Mouse (Mus musculus): ENCODE data around the gene Glipr1. TPM values are rescaled to one million over a fixed set of nuclear protein-coding genes. Genes with fewer than 3 reads are reported as not detected.

Glipr1 gene
- polyA plus RNA-seq, 1 experiment from 2014 or later, result 4.3 TPM

- no peaks in the 10 kb centered on the region for H3K4me1 ChIP-seq
These were observed 4.8 kb downstream of the Glipr1 start for GRCm38 (mm10) chr10:111997671-111998070.

GRCm38 (mm10) chr10:111996911-111997347 lies 5.5 kb downstream of the Glipr1 start:
- Histone ChIP-seq H3K9ac (no peak overlapping the region), H3K9me3 (replicated peaks) (no peaks in the 10 kb centered on the region)
- 74% methylated on average over 8 of the region's 8 CpGs for WGBS

More at GRCm38 (mm10) chr10:111997671-111998070, 4.8 kb downstream of the Glipr1 start:
- Histone ChIP-seq H3K27ac (replicated peaks) (no peak overlapping the region), H3K9ac (no peak overlapping the region), H3K4me3 (replicated peaks) (no peak overlapping the region), H3K27me3 (no peaks in the 10 kb centered on the region), H3K36me3 (no peaks in the 10 kb centered on the region), H3K9me3 (replicated peaks) (no peaks in the 10 kb centered on the region), H3K4me2 (replicated peaks) (no peak overlapping the region)
- no peak for ATAC-seq (ENCODE audit: insufficient number of reproducible peaks, low FRiP score, low TSS enrichment, low read depth)

GRCm38 (mm10) chr10:111996549-111996904 lies 5.9 kb downstream of the Glipr1 start:
- Histone ChIP-seq H3K27me3 (no peaks in the 10 kb centered on the region), H3K9me3 (replicated peaks) (no peaks in the 10 kb centered on the region), H3K4me3 (replicated peaks) (no peak overlapping the region), H3K27ac (replicated peaks) (no peak overlapping the region), H3K36me3 (no peaks in the 10 kb centered on the region), H3K9ac (no peak overlapping the region), H3K4me1 (no peaks in the 10 kb centered on the region), H3K4me2 (replicated peaks) (no peak overlapping the region)
- no peak for ATAC-seq (ENCODE audit: insufficient number of reproducible peaks, low FRiP score, low TSS enrichment, low read depth)
- WGBS, result 77% methylated on average over 7 of the region's 7 CpGs

More at GRCm38 (mm10) chr10:111996911-111997347, 5.5 kb downstream of the Glipr1 start:
- H3K4me1 ChIP-seq, result no peaks in the 10 kb centered on the region
- no peak overlapping the region for H3K4me2 ChIP-seq (replicated peaks)
- no peaks in the 10 kb centered on the region for H3K27me3 ChIP-seq
- no peaks in the 10 kb centered on the region for H3K36me3 ChIP-seq
- no peak for ATAC-seq (ENCODE audit: insufficient number of reproducible peaks, low FRiP score, low TSS enrichment, low read depth)
- H3K4me3 ChIP-seq (replicated peaks), result no peak overlapping the region
- no peak overlapping the region for H3K27ac ChIP-seq (replicated peaks)

- no peaks in the 10 kb centered on the region for H3K4me1 ChIP-seq
- no peak overlapping the region for H3K9ac ChIP-seq
- H3K4me3 ChIP-seq (replicated peaks), result no peak overlapping the region
- H3K9me3 ChIP-seq (replicated peaks), result no peaks in the 10 kb centered on the region
- H3K4me2 ChIP-seq (replicated peaks), result no peak overlapping the region
- ATAC-seq (ENCODE audit: insufficient number of reproducible peaks, low FRiP score, low TSS enrichment, low read depth), result no peak
- WGBS, result 78% methylated on average over 11 of the region's 11 CpGs
- H3K27ac ChIP-seq (replicated peaks), result no peak overlapping the region
- no peaks in the 10 kb centered on the region for H3K27me3 ChIP-seq
- no peaks in the 10 kb centered on the region for H3K36me3 ChIP-seq
These were observed 6.5 kb downstream of the Glipr1 start for GRCm38 (mm10) chr10:111995803-111996548.

GRCm38 (mm10) chr10:111986453-111986852 lies 16.0 kb downstream of the Glipr1 start:
- Histone ChIP-seq H3K9ac (no peak overlapping the region), H3K4me2 (replicated peaks) (no peak overlapping the region), H3K4me1 (no peaks in the 10 kb centered on the region), H3K27me3 (no peaks in the 10 kb centered on the region), H3K4me3 (replicated peaks) (no peak overlapping the region), H3K27ac (replicated peaks) (no peak overlapping the region), H3K36me3 (peaks cover 41% of the 10 kb centered on the region), H3K9me3 (replicated peaks) (no peaks in the 10 kb centered on the region)
- ATAC-seq (ENCODE audit: insufficient number of reproducible peaks, low FRiP score, low TSS enrichment, low read depth), result no peak
- 89% methylated on average over 6 of the region's 6 CpGs for WGBS

GRCm38 (mm10) chr10:111983070-111983469 lies 19.4 kb downstream of the Glipr1 start:
- no peak overlapping the region for H3K9ac ChIP-seq
- no peaks in the 10 kb centered on the region for H3K27me3 ChIP-seq
- H3K4me2 ChIP-seq (replicated peaks), result no peak overlapping the region
- no peak overlapping the region for H3K4me3 ChIP-seq (replicated peaks)
- H3K4me1 ChIP-seq, result no peaks in the 10 kb centered on the region
- H3K9me3 ChIP-seq (replicated peaks), result no peaks in the 10 kb centered on the region
- 85% methylated on average over 5 of the region's 5 CpGs for WGBS
- no peak overlapping the region for H3K27ac ChIP-seq (replicated peaks)
- ATAC-seq (ENCODE audit: insufficient number of reproducible peaks, low FRiP score, low TSS enrichment, low read depth), result no peak
- H3K36me3 ChIP-seq, result peaks cover 69% of the 10 kb centered on the region

- Histone ChIP-seq H3K36me3 (peaks cover 49% of the 10 kb centered on the region), H3K27ac (replicated peaks) (no peak overlapping the region), H3K9ac (no peak overlapping the region), H3K4me1 (peaks cover 8% of the 10 kb centered on the region), H3K9me3 (replicated peaks) (no peaks in the 10 kb centered on the region), H3K4me3 (replicated peaks) (no peak overlapping the region), H3K4me2 (replicated peaks) (no peak overlapping the region), H3K27me3 (no peaks in the 10 kb centered on the region)
- ATAC-seq (ENCODE audit: insufficient number of reproducible peaks, low FRiP score, low TSS enrichment, low read depth), result no peak
- 34% methylated on average over 5 of the region's 5 CpGs for WGBS
These were observed 24.8 kb downstream of the Glipr1 start for GRCm38 (mm10) chr10:111977584-111977983.

GRCm38 (mm10) chr10:111972542-111973361 lies 29.7 kb downstream of the Glipr1 start, which contains the start of gene Krr1:
TSS of gene Krr1 (plus strand) at chr10:111972664.
- Histone ChIP-seq H3K4me1 (peaks cover 8% of the 10 kb centered on the region), H3K9me3 (replicated peaks) (no peaks in the 10 kb centered on the region), H3K36me3 (peaks cover 11% of the 10 kb centered on the region; the same call in 1 of the 2 replicates), H3K9ac (peak within 1 kb of the TSS; percentile 93), H3K27ac (replicated peaks) (peak within 1 kb of the TSS; percentile 71), H3K27me3 (no peaks in the 10 kb centered on the region; the same call in 1 of the 2 replicates), H3K4me2 (replicated peaks) (peak within 1 kb of the TSS; percentile 77), H3K4me3 (replicated peaks) (peak within 1 kb of the TSS; percentile 96)
- peak; percentile 95 for ATAC-seq (ENCODE audit: insufficient number of reproducible peaks, low FRiP score, low TSS enrichment, low read depth)
- WGBS, result under 1% methylated on average over 51 of the region's 51 CpGs

GRCm38 (mm10) chr10:111971929-111972328 lies 30.5 kb downstream of the Glipr1 start:
- ATAC-seq (ENCODE audit: insufficient number of reproducible peaks, low FRiP score, low TSS enrichment, low read depth), result no peak
- H3K27me3 ChIP-seq, result no peaks in the 10 kb centered on the region; the same call in 1 of the 2 replicates
- peaks cover 8% of the 10 kb centered on the region for H3K4me1 ChIP-seq
- no peak overlapping the region for H3K27ac ChIP-seq (replicated peaks)
- peak overlapping the region; percentile 34 for H3K4me2 ChIP-seq (replicated peaks)
- no peak overlapping the region for H3K9ac ChIP-seq
- peak overlapping the region; percentile 96; the same call in 1 of the 2 replicates for H3K4me3 ChIP-seq (replicated peaks)
- peaks cover 3% of the 10 kb centered on the region; the same call in 1 of the 2 replicates for H3K36me3 ChIP-seq
- 80% methylated on average over 3 of the region's 3 CpGs for WGBS
- no peaks in the 10 kb centered on the region for H3K9me3 ChIP-seq (replicated peaks)

- H3K36me3 ChIP-seq, result no peaks in the 10 kb centered on the region
- no peak overlapping the region for H3K27ac ChIP-seq (replicated peaks)
- H3K9ac ChIP-seq, result no peak overlapping the region
- H3K4me1 ChIP-seq, result no peaks in the 10 kb centered on the region
- H3K4me3 ChIP-seq (replicated peaks), result no peak overlapping the region
- H3K9me3 ChIP-seq (replicated peaks), result no peaks in the 10 kb centered on the region
- no peak for ATAC-seq (ENCODE audit: insufficient number of reproducible peaks, low FRiP score, low TSS enrichment, low read depth)
- no peaks in the 10 kb centered on the region; the same call in 1 of the 2 replicates for H3K27me3 ChIP-seq
- WGBS, result 58% methylated on average over 4 of the region's 4 CpGs
- H3K4me2 ChIP-seq (replicated peaks), result no peak overlapping the region
These were observed 36.0 kb downstream of the Glipr1 start for GRCm38 (mm10) chr10:111966394-111966793.

- Histone ChIP-seq H3K9ac (no peak overlapping the region), H3K4me2 (replicated peaks) (no peak overlapping the region), H3K27ac (replicated peaks) (no peak overlapping the region), H3K4me3 (replicated peaks) (no peak overlapping the region), H3K36me3 (no peaks in the 10 kb centered on the region), H3K27me3 (no peaks in the 10 kb centered on the region), H3K9me3 (replicated peaks) (no peaks in the 10 kb centered on the region), H3K4me1 (no peaks in the 10 kb centered on the region)
- ATAC-seq (ENCODE audit: insufficient number of reproducible peaks, low FRiP score, low TSS enrichment, low read depth), result no peak
- 81% methylated on average over 6 of the region's 6 CpGs for WGBS
These were observed 42.0 kb downstream of the Glipr1 start for GRCm38 (mm10) chr10:111960459-111960858.
